ENCODE assay signal across 19 mouse cellular contexts in genomic region chr15:83571636-83572035, GRCm38 (mm10). TPM values are rescaled to one million over a fixed set of nuclear protein-coding genes. Genes with fewer than 3 reads are reported as not detected.
DNase-seq lines count a peak whose midpoint lies in the region; ATAC-seq and TF ChIP-seq lines count a peak whose summit lies in the region.
"Had no signal": no experiment of that assay in that cellular context is flagged by ENCODE, and none has a peak within 500 bp of the region (broad histone marks: within the 10 kb centered on the region; RNA-seq: fewer than 3 reads in every experiment).

No protein-coding gene starts in this region.

- no peak overlapping the region for H3K9ac ChIP-seq in kidney, embryonic 16.5 days (replicated peaks; ENCODE audit: low read length)
- H3K9ac ChIP-seq in heart, embryonic 12.5 days, result no peak overlapping the region
- H3K9ac ChIP-seq: forebrain, embryonic 12.5 days; hindbrain, embryonic 13.5 days; midbrain, embryonic 15.5 days had no signal

- no peaks in the 10 kb centered on the region for H3K36me3 ChIP-seq in kidney, adult 2 months (ENCODE audit: control insufficient read depth, insufficient read depth, low read length)
- H3K36me3 ChIP-seq in kidney, embryonic 16.5 days (ENCODE audit: insufficient read depth, low read length), result peaks cover 26% of the 10 kb centered on the region
- peaks cover 58% of the 10 kb centered on the region for H3K36me3 ChIP-seq in C2C12 (ENCODE audit: control insufficient read depth, insufficient read depth)
- H3K36me3 ChIP-seq in heart, embryonic 12.5 days, result peaks cover 47% of the 10 kb centered on the region

- H3K27ac ChIP-seq in kidney, adult 2 months (ENCODE audit: insufficient read depth, low read depth, low read length), result no peak overlapping the region
- H3K27ac ChIP-seq in kidney, embryonic 16.5 days (ENCODE audit: low read length), result no peak overlapping the region
- H3K27ac ChIP-seq in heart, embryonic 12.5 days (ENCODE audit: poor library complexity, severe bottlenecking), result no peak overlapping the region; the same call in 1 of the 2 replicates
- H3K27ac ChIP-seq: forebrain, embryonic 12.5 days; hindbrain, embryonic 13.5 days; midbrain, embryonic 15.5 days; stomach, postnatal 0 days had no signal

- no peak overlapping the region for H3K4me3 ChIP-seq in kidney, adult 2 months (ENCODE audit: insufficient read depth, low read depth, low read length)
- H3K4me3 ChIP-seq in kidney, embryonic 16.5 days (ENCODE audit: low read length), result no peak overlapping the region
- no peak overlapping the region for H3K4me3 ChIP-seq in C2C12 (ENCODE audit: insufficient read depth, poor library complexity, severe bottlenecking)
- H3K4me3 ChIP-seq in heart, embryonic 12.5 days, result no peak overlapping the region
- H3K4me3 ChIP-seq: forebrain, embryonic 12.5 days; hindbrain, embryonic 13.5 days; midbrain, embryonic 15.5 days had no signal

- no peaks in the 10 kb centered on the region for H3K9me3 ChIP-seq in kidney, embryonic 16.5 days (ENCODE audit: low read length)
- H3K9me3 ChIP-seq in heart, embryonic 12.5 days (replicated peaks), result no peaks in the 10 kb centered on the region
- H3K9me3 ChIP-seq: forebrain, embryonic 12.5 days; hindbrain, embryonic 13.5 days; midbrain, embryonic 15.5 days had no signal

- 48% methylated on average over 5 of the region's 5 CpGs for WGBS in kidney, adult 2 months
- WGBS in kidney, embryonic 16.5 days, result 88% methylated on average over 5 of the region's 5 CpGs
- WGBS in heart, embryonic 12.5 days, result 91% methylated on average over 5 of the region's 5 CpGs

- no peak for ATAC-seq in kidney, embryonic 16.5 days (ENCODE audit: low FRiP score, low TSS enrichment)
- no peak for ATAC-seq in heart, embryonic 12.5 days (ENCODE audit: insufficient number of reproducible peaks, low FRiP score)
- ATAC-seq: intestine, postnatal 0 days; midbrain, embryonic 15.5 days had no signal

- DNase-seq in kidney, adult 2 months, result peak; percentile 90
- DNase-seq in 3134 (ENCODE audit: extremely low read depth, insufficient read length, low spot score), result peak; percentile 79
- DNase-seq in adrenal gland, postnatal 25 days, result peak; percentile 56
- no peak for DNase-seq in frontal cortex, postnatal 10 days (ENCODE audit: low spot score in 2 of 2)
- no peak for DNase-seq in testis, postnatal 14 days (ENCODE audit: low spot score)
- DNase-seq: cerebellum, adult 11 months; heart, postnatal 10 days; left cerebral cortex, postnatal 4 days; thymus, postnatal 4 days had no signal

- TF ChIP-seq CTCF in kidney, adult 2 months (conservative IDR thresholded peaks at IDR 0.05; ENCODE audit: insufficient read depth, insufficient read length, low read depth, low read length), result no peak
- no peak for TF ChIP-seq CTCF in C2C12 (IDR thresholded peaks at IDR 0.05; ENCODE audit: control insufficient read depth, insufficient read depth, insufficient read length)

- TF ChIP-seq POLR2A in kidney, adult 2 months (IDR thresholded peaks at IDR 0.05; ENCODE audit: low read depth, low read length), result no peak

- peaks cover 46% of the 10 kb centered on the region for H3K79me2 ChIP-seq in C2C12 (ENCODE audit: control insufficient read depth, insufficient read depth)

- no peaks in the 10 kb centered on the region for H3K27me3 ChIP-seq in kidney, adult 2 months (replicated peaks; ENCODE audit: control insufficient read depth, insufficient read depth, low read length)
- no peaks in the 10 kb centered on the region for H3K27me3 ChIP-seq in kidney, embryonic 16.5 days (ENCODE audit: insufficient read depth, low read length)
- H3K27me3 ChIP-seq in C2C12 (ENCODE audit: control insufficient read depth, insufficient read depth, insufficient read length), result no peaks in the 10 kb centered on the region
- no peaks in the 10 kb centered on the region for H3K27me3 ChIP-seq in heart, embryonic 12.5 days (replicated peaks)
- H3K27me3 ChIP-seq: CH12.LX; forebrain, embryonic 12.5 days; hindbrain, embryonic 13.5 days; midbrain, embryonic 15.5 days had no signal

- H3K4me2 ChIP-seq in kidney, embryonic 16.5 days (replicated peaks; ENCODE audit: low read depth, low read length), result no peak overlapping the region
- no peak overlapping the region for H3K4me2 ChIP-seq in heart, embryonic 12.5 days
- H3K4me2 ChIP-seq: forebrain, embryonic 12.5 days; hindbrain, embryonic 13.5 days; midbrain, embryonic 15.5 days had no signal

- 0 out of 2 replicates have a peak, but pooled peaks cover 3% of the 10 kb centered on the region for H3K4me1 ChIP-seq in kidney, adult 2 months (ENCODE audit: control insufficient read depth, insufficient read depth, low read length)
- no peaks in the 10 kb centered on the region for H3K4me1 ChIP-seq in kidney, embryonic 16.5 days (ENCODE audit: insufficient read depth, low read length)
- peaks cover 4% of the 10 kb centered on the region; the same call in 1 of the 2 replicates for H3K4me1 ChIP-seq in heart, embryonic 12.5 days (replicated peaks)
- H3K4me1 ChIP-seq: forebrain, embryonic 12.5 days; hindbrain, embryonic 13.5 days; midbrain, embryonic 15.5 days had no signal

- H3K79me3 ChIP-seq in C2C12 (ENCODE audit: low read depth), result peaks cover 34% of the 10 kb centered on the region

- H3ac ChIP-seq in C2C12 (ENCODE audit: control insufficient read depth, insufficient read length, low read depth), result no peak overlapping the region

TF ChIP-seq in C2C12, 6 proteins besides CTCF, POLR2A, EP300 and RAD21:
- TF ChIP-seq USF1 (IDR thresholded peaks at IDR 0.05; ENCODE audit: low read depth), result no peak
- peak; percentile 30 for TF ChIP-seq MAX (IDR thresholded peaks at IDR 0.05)
- no peak for TF ChIP-seq FOSL1 (IDR thresholded peaks at IDR 0.05; ENCODE audit: insufficient read depth, low read length, poor library complexity, severe bottlenecking)
- peak; percentile 77 for TF ChIP-seq CEBPB (IDR thresholded peaks at IDR 0.05; ENCODE audit: low read depth)
- no peak for TF ChIP-seq MYOG (IDR thresholded peaks at IDR 0.05; ENCODE audit: control insufficient read depth, extremely low read depth, insufficient read length)
- TF ChIP-seq MYOD1 (IDR thresholded peaks at IDR 0.05; ENCODE audit: control insufficient read depth, insufficient read length, low read depth), result peak; percentile 74

RNA-seq across cellular contexts. Expression of gene Mcat, which starts 8.0 kb away (rescaled TPM):
- polyA plus RNA-seq in kidney, adult 2 months (2012; rRNA removed), result 31.8 and 34.3 TPM in 2 replicates
- polyA plus RNA-seq in kidney, embryonic 16.5 days (2015; fragmentation: Nextera tagmentation; extraction: Ambion mirVana), result 38.6 and 39.0 TPM in 2 replicates
- polyA plus RNA-seq in C2C12 (2012; fragmentation: generic; extraction: Trizol), result 42.4 TPM
- total RNA-seq in adrenal gland, postnatal 25 days (2021), result 32.9 and 44.8 TPM in 2 replicates
- polyA plus RNA-seq in heart, embryonic 12.5 days (2016; fragmentation: Nextera tagmentation; extraction: Ambion mirVana), result 34.4 and 34.8 TPM in 2 replicates

RNA-seq across cellular contexts. Expression of gene Tspo, which starts 8.2 kb away (rescaled TPM):
- polyA plus RNA-seq in kidney, adult 2 months (2012; rRNA removed), result 402 and 410 TPM in 2 replicates
- 84.4 and 107 TPM in 2 replicates for polyA plus RNA-seq in kidney, embryonic 16.5 days (2015; fragmentation: Nextera tagmentation; extraction: Ambion mirVana)
- 693 TPM for polyA plus RNA-seq in C2C12 (2012; fragmentation: generic; extraction: Trizol)
- 381 and 451 TPM in 2 replicates for total RNA-seq in adrenal gland, postnatal 25 days (2021)
- 119 and 125 TPM in 2 replicates for polyA plus RNA-seq in heart, embryonic 12.5 days (2016; fragmentation: Nextera tagmentation; extraction: Ambion mirVana)

RNA-seq across cellular contexts. Expression of gene Ttll12, which starts 23.3 kb away (rescaled TPM):
- 18.0 and 20.5 TPM in 2 replicates for polyA plus RNA-seq in kidney, adult 2 months (2012; rRNA removed)
- polyA plus RNA-seq in kidney, embryonic 16.5 days (2015; fragmentation: Nextera tagmentation; extraction: Ambion mirVana), result 38.9 and 40.8 TPM in 2 replicates
- polyA plus RNA-seq in C2C12 (2012; fragmentation: generic; extraction: Trizol), result 84.8 TPM
- 33.1 and 33.7 TPM in 2 replicates for total RNA-seq in adrenal gland, postnatal 25 days (2021)
- 29.2 and 29.3 TPM in 2 replicates for polyA plus RNA-seq in heart, embryonic 12.5 days (2016; fragmentation: Nextera tagmentation; extraction: Ambion mirVana)

RNA-seq across cellular contexts. Expression of gene Bik, which starts 45.0 kb away (rescaled TPM):
- polyA plus RNA-seq in kidney, adult 2 months (2012; rRNA removed), result 18.9 and 20.8 TPM in 2 replicates
- 11.7 and 11.9 TPM in 2 replicates for polyA plus RNA-seq in kidney, embryonic 16.5 days (2015; fragmentation: Nextera tagmentation; extraction: Ambion mirVana)
- polyA plus RNA-seq in C2C12 (2012; fragmentation: generic; extraction: Trizol), result 0.91 TPM
- total RNA-seq in adrenal gland, postnatal 25 days (2021), result 3.9 and 4.3 TPM in 2 replicates
- 31.2 and 35.4 TPM in 2 replicates for polyA plus RNA-seq in heart, embryonic 12.5 days (2016; fragmentation: Nextera tagmentation; extraction: Ambion mirVana)
- total RNA-seq: CH12.LX; layer of hippocampus, postnatal 10 days; left cerebral cortex, postnatal 4 days had no signal

Comparison
In these comparisons a context has a peak if more than half of its experiments do, and no peak if none do; other contexts are left out.
1. DNase-seq: peak in kidney, adult 2 months (single experiment), 3134 (single experiment) and adrenal gland, postnatal 25 days (single experiment); none in frontal cortex, postnatal 10 days (0 of 2) and testis, postnatal 14 days (single experiment).